Mouse (Mus musculus): ENCODE measurements around the gene Gdpd3. TPM values are rescaled to one million over a fixed set of nuclear protein-coding genes. Genes with fewer than 3 reads are reported as not detected.
A peak's percentile ranks its signal among the peaks of the same experiment; 100 is the strongest.

The Gdpd3 gene
- total RNA-seq, 1 experiment: 4.0 TPM

GRCm38 (mm10) chr7:126775185-126775977 lies 9.2 kb downstream of the Gdpd3 start:
- H3K9ac ChIP-seq (ENCODE audit: insufficient read depth, low read depth, low read length, poor library complexity, severe bottlenecking): no peak overlapping the region
- H3K27ac ChIP-seq (ENCODE audit: insufficient read depth, low read depth, low read length, poor library complexity, severe bottlenecking): no peak overlapping the region
- TF ChIP-seq ZNF384 (IDR thresholded peaks at IDR 0.05; ENCODE audit: low read depth, low read length) (no peak), ZC3H11A (IDR thresholded peaks at IDR 0.05; ENCODE audit: borderline replicate concordance, low read depth, low read length) (no peak), HCFC1 (IDR thresholded peaks at IDR 0.05; ENCODE audit: borderline replicate concordance, insufficient read depth, low read length) (no peak), CHD2 (IDR thresholded peaks at IDR 0.05; ENCODE audit: low read depth, low read length) (no peak), MAFK (IDR thresholded peaks at IDR 0.05; ENCODE audit: insufficient read depth, low read depth, low read length) (no peak)

GRCm38 (mm10) chr7:126775978-126776234 lies 9.8 kb downstream of the Gdpd3 start:
- peak overlapping the region; percentile 62; the same call in 1 of the 2 replicates for H3K9ac ChIP-seq (ENCODE audit: insufficient read depth, low read depth, low read length, poor library complexity, severe bottlenecking)
- in situ Hi-C loops (cut with MboI; ENCODE audit: low sequenced_read_pairs in 2 of 2, unreplicated experiment in 2 of 2): no loop called here
- no peak overlapping the region for H3K27ac ChIP-seq (ENCODE audit: insufficient read depth, low read depth, low read length, poor library complexity, severe bottlenecking)

More at GRCm38 (mm10) chr7:126775185-126775977, 9.2 kb downstream of the Gdpd3 start:
- H3K36me3 ChIP-seq (ENCODE audit: control insufficient read depth, insufficient read depth, low read length, poor library complexity, severe bottlenecking): peaks cover 2% of the 10 kb centered on the region; the same call in 1 of the 2 replicates
- in situ Hi-C loops (cut with MboI; ENCODE audit: low sequenced_read_pairs in 2 of 2, unreplicated experiment in 2 of 2): no loop called here
- DNase-seq (ENCODE audit: low read depth, low spot score): no peak
- no peak overlapping the region for H3K4me3 ChIP-seq (ENCODE audit: insufficient read depth in 1 of 2, low read depth in 1 of 2, low read length in 2 of 2, poor library complexity in 1 of 2, severe bottlenecking in 1 of 2)
- H3K4me1 ChIP-seq (ENCODE audit: control insufficient read depth in 2 of 2, insufficient read depth in 2 of 2, low read length in 2 of 2, poor library complexity in 1 of 2): peaks cover 7 to 16% of the 10 kb centered on the region in 2 experiments
- no peaks in the 10 kb centered on the region for H3K9me3 ChIP-seq (ENCODE audit: control insufficient read depth, insufficient read depth, low read depth, low read length)

GRCm38 (mm10) chr7:126776598-126777057 lies 10.5 kb downstream of the Gdpd3 start, which contains the start of gene Ypel3:
TSS of gene Ypel3 (plus strand) at chr7:126776955.
- Histone ChIP-seq H3K9ac (ENCODE audit: insufficient read depth, low read depth, low read length, poor library complexity, severe bottlenecking) (peak within 1 kb of the TSS; percentile 77), H3K36me3 (ENCODE audit: control insufficient read depth, insufficient read depth, low read length, poor library complexity, severe bottlenecking) (peaks cover 2% of the 10 kb centered on the region; the same call in 1 of the 2 replicates), H3K4me1 (ENCODE audit: control insufficient read depth in 2 of 2, insufficient read depth in 2 of 2, low read length in 2 of 2, poor library complexity in 1 of 2) (peaks cover 5 to 23% of the 10 kb centered on the region in 2 experiments), H3K9me3 (ENCODE audit: control insufficient read depth, insufficient read depth, low read depth, low read length) (no peaks in the 10 kb centered on the region), H3K4me3 (ENCODE audit: insufficient read depth in 1 of 2, low read depth in 1 of 2, low read length in 2 of 2, poor library complexity in 1 of 2, severe bottlenecking in 1 of 2) (peak within 1 kb of the TSS; percentile 74 to 85), H3K27ac (ENCODE audit: insufficient read depth, low read depth, low read length, poor library complexity, severe bottlenecking) (peak within 1 kb of the TSS; percentile 5)
- TF ChIP-seq ZNF384 (IDR thresholded peaks at IDR 0.05; ENCODE audit: low read depth, low read length) (no peak), HCFC1 (IDR thresholded peaks at IDR 0.05; ENCODE audit: borderline replicate concordance, insufficient read depth, low read length) (0 out of 2 replicates have a peak, but pooled peaks have one; percentile 5)
- DNase-seq (ENCODE audit: low read depth, low spot score): peak; percentile 62
- in situ Hi-C loops (cut with MboI; ENCODE audit: low sequenced_read_pairs in 2 of 2, unreplicated experiment in 2 of 2): no loop called here

More at GRCm38 (mm10) chr7:126775978-126776234, 9.8 kb downstream of the Gdpd3 start:
- TF ChIP-seq CHD2 (IDR thresholded peaks at IDR 0.05; ENCODE audit: low read depth, low read length) (no peak), ZNF384 (IDR thresholded peaks at IDR 0.05; ENCODE audit: low read depth, low read length) (no peak), HCFC1 (IDR thresholded peaks at IDR 0.05; ENCODE audit: borderline replicate concordance, insufficient read depth, low read length) (no peak), ZC3H11A (IDR thresholded peaks at IDR 0.05; ENCODE audit: borderline replicate concordance, low read depth, low read length) (no peak), MAFK (IDR thresholded peaks at IDR 0.05; ENCODE audit: insufficient read depth, low read depth, low read length) (no peak)
- Histone ChIP-seq H3K4me3 (ENCODE audit: insufficient read depth in 1 of 2, low read depth in 1 of 2, low read length in 2 of 2, poor library complexity in 1 of 2, severe bottlenecking in 1 of 2) (peak overlapping the region in 1 of 2 experiments; percentile 74; a peak in 1 of 4 replicates), H3K4me1 (ENCODE audit: control insufficient read depth in 2 of 2, insufficient read depth in 2 of 2, low read length in 2 of 2, poor library complexity in 1 of 2) (peaks cover 5 to 18% of the 10 kb centered on the region in 2 experiments), H3K9me3 (ENCODE audit: control insufficient read depth, insufficient read depth, low read depth, low read length) (no peaks in the 10 kb centered on the region), H3K36me3 (ENCODE audit: control insufficient read depth, insufficient read depth, low read length, poor library complexity, severe bottlenecking) (peaks cover 2% of the 10 kb centered on the region; the same call in 1 of the 2 replicates)
- DNase-seq (ENCODE audit: low read depth, low spot score): no peak

- Histone ChIP-seq H3K36me3 (ENCODE audit: control insufficient read depth, insufficient read depth, low read length, poor library complexity, severe bottlenecking) (peaks cover 2% of the 10 kb centered on the region; the same call in 1 of the 2 replicates), H3K9me3 (ENCODE audit: control insufficient read depth, insufficient read depth, low read depth, low read length) (no peaks in the 10 kb centered on the region), H3K27ac (ENCODE audit: insufficient read depth, low read depth, low read length, poor library complexity, severe bottlenecking) (peak overlapping the region; percentile 5; the same call in 1 of the 2 replicates), H3K4me1 (ENCODE audit: control insufficient read depth in 2 of 2, insufficient read depth in 2 of 2, low read length in 2 of 2, poor library complexity in 1 of 2) (peaks cover 5 to 23% of the 10 kb centered on the region in 2 experiments), H3K9ac (ENCODE audit: insufficient read depth, low read depth, low read length, poor library complexity, severe bottlenecking) (peak overlapping the region; percentile 77), H3K4me3 (ENCODE audit: insufficient read depth in 1 of 2, low read depth in 1 of 2, low read length in 2 of 2, poor library complexity in 1 of 2, severe bottlenecking in 1 of 2) (peak overlapping the region; percentile 74 to 85)
- in situ Hi-C loops (cut with MboI; ENCODE audit: low sequenced_read_pairs in 2 of 2, unreplicated experiment in 2 of 2): no loop called here
- no peak for DNase-seq (ENCODE audit: low read depth, low spot score)
- no peak for TF ChIP-seq CHD2 (IDR thresholded peaks at IDR 0.05; ENCODE audit: low read depth, low read length)
- no peak for TF ChIP-seq ZC3H11A (IDR thresholded peaks at IDR 0.05; ENCODE audit: borderline replicate concordance, low read depth, low read length)
- no peak for TF ChIP-seq HCFC1 (IDR thresholded peaks at IDR 0.05; ENCODE audit: borderline replicate concordance, insufficient read depth, low read length)
- no peak for TF ChIP-seq MAFK (IDR thresholded peaks at IDR 0.05; ENCODE audit: insufficient read depth, low read depth, low read length)
- TF ChIP-seq ZNF384 (IDR thresholded peaks at IDR 0.05; ENCODE audit: low read depth, low read length): no peak
Measured at GRCm38 (mm10) chr7:126777476-126777875, 11.3 kb downstream of the Gdpd3 start.
